Mouse (Mus musculus) liver, adult (tissue): Measurements from ENCODE around the gene Rnaseh2a.

ENCODE experiments used
- GATA4 ChIP-seq: IDR thresholded peaks from 2 replicates; pipeline ENCODE4 v1.6.1; 2014; ENCODE audit warnings: mild to moderate bottlenecking, low read length; ENCODE audit not compliant: insufficient replicate concordance

Gene Rnaseh2a

DNA sequence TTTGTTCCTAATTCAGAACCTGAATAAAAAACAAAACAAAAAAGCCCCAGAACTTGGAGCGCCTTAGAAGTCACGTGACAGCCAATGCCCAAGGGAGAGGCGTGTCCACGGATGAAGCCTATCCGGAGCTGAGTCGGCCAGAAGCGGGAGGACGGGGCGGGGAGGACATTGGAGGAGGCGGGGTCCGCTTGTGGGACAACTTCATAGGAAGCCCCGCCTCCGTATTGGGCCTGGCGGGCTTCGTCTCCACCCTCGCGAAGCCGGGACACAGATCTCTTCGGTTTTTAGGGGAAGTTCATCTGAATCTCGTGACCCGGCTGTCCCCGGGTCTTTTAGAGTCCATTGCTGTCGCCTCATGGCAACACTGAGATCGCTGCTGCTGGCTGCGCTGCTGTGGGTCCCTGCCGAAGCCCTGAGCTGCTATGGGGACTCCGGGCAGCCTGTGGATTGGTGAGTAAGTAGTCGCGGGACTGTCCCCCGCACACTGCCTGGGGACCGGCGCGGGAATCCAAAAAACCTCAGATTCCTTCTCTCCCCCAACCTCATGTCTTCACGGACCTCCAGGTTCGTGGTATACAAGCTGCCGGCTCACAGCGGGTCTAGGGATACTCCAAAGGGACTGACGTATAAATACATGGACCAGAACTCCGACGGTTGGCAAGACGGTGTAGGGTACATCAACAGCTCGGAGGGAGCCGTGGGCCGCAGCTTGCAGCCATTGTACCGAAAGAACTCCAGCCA lies 61.0 kb downstream of the Rnaseh2a start, which contains the start of gene Dnase2a:
TSS of gene Dnase2a (plus strand) at position 140 of the 741 bp plus-strand sequence.
- TF ChIP-seq GATA4, result no peak

- TF ChIP-seq GATA4, result no peak
Measured at GRCm38 (mm10) chr8:84907493-84907892, 62.1 kb downstream of the Rnaseh2a start.

DNA sequence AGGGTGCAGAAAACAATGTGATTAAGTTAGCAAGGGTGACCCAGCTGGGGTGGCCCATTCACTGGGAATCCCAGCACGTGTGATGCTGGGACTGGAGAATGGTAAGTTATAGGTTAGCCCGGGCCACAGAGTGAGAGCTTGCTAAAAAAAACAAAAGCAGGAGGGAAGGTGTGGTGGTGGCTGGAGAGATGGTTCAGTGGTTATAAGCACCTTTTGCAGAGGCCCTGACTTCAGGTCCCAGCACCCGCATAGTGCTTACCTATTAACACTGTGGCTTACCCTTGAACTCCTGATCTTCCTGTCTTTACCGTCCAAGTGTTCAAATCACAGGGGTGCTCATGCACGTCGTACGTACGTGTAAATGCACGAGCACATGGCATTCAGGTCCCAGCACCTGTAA lies 62.5 kb downstream of the Rnaseh2a start:
- no peak for TF ChIP-seq GATA4
